Mouse (Mus musculus): ENCODE measurements around the gene Ehd2. TPM values are rescaled to one million over a fixed set of nuclear protein-coding genes. Genes with fewer than 3 reads are reported as not detected.

Gene Ehd2
- polyA plus RNA-seq, 1 experiment: 232 TPM

DNA sequence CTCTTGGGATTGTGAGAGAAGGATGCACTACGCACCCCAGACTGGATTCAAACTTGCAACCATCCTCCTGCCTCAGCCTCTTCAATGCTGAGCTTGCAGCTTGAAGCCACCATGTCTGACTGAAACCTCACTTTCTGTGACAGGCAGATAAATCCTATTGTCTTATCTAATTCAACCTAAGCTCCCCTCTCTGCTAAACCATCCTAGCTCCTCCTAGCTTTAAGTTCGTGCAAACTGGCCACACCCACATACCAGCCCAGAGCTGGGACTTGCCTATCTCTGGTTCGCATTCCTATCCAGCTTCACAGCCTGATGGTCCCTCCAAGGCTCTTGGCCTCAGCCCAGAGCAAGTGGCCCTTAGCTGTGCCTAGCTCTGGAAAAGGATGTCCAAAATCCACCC is 15.0 kb downstream of the Ehd2 start:
- no peak overlapping the region for H3K4me3 ChIP-seq (replicated peaks; ENCODE audit: extremely low read depth, low read depth, low read length)
- WGBS: 54% methylated on average over 3 of the region's 3 CpGs
- TF ChIP-seq CTCF (IDR thresholded peaks at IDR 0.05; ENCODE audit: insufficient read depth, low read length) (no peak), POLR2A (IDR thresholded peaks at IDR 0.05; ENCODE audit: borderline replicate concordance, extremely low read depth, low read depth, low read length) (no peak)
- H3K4me1 ChIP-seq (ENCODE audit: control insufficient read depth, insufficient read depth, low read length): peaks cover 10% of the 10 kb centered on the region
- no peak for DNase-seq

DNA sequence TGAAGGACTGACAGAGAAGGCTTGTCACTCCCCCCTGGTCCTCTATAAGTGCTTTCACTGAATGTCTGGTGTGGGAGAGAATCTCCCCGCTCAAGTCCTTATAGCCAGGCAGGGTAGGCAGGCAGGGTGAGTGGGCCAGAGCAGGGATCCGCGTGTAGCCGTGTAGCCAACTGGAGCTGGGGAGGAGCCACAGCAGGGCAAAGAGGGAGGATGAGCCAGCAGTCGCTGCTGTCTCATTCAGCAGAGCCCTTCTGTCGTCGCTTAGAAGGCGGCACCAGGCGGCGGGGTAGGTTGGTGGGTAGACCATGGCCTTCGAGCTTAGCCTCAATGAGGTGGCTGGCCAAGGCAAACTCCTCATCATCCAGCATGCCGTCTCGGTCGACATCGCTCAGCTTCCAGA is 17.4 kb downstream of the Ehd2 start:
- TF ChIP-seq POLR2A (IDR thresholded peaks at IDR 0.05; ENCODE audit: borderline replicate concordance, extremely low read depth, low read depth, low read length) (no peak), CTCF (IDR thresholded peaks at IDR 0.05; ENCODE audit: insufficient read depth, low read length) (no peak)
- peaks cover 6% of the 10 kb centered on the region for H3K4me1 ChIP-seq (ENCODE audit: control insufficient read depth, insufficient read depth, low read length)
- 84% methylated on average over 15 of the region's 15 CpGs for WGBS
- no peak for DNase-seq
- no peak overlapping the region for H3K4me3 ChIP-seq (replicated peaks; ENCODE audit: extremely low read depth, low read depth, low read length)

GRCm38 (mm10) chr7:15949216-15949790 is 18.1 kb downstream of the Ehd2 start:
- TF ChIP-seq CTCF (IDR thresholded peaks at IDR 0.05; ENCODE audit: insufficient read depth, low read length): no peak
- TF ChIP-seq POLR2A (IDR thresholded peaks at IDR 0.05; ENCODE audit: borderline replicate concordance, extremely low read depth, low read depth, low read length): no peak
- no peak for DNase-seq
- Histone ChIP-seq H3K4me1 (ENCODE audit: control insufficient read depth, insufficient read depth, low read length) (peaks cover 7% of the 10 kb centered on the region), H3K4me3 (replicated peaks; ENCODE audit: extremely low read depth, low read depth, low read length) (no peak overlapping the region)
- 61% methylated on average over 7 of the region's 7 CpGs for whole genome bisulfite sequencing

DNA sequence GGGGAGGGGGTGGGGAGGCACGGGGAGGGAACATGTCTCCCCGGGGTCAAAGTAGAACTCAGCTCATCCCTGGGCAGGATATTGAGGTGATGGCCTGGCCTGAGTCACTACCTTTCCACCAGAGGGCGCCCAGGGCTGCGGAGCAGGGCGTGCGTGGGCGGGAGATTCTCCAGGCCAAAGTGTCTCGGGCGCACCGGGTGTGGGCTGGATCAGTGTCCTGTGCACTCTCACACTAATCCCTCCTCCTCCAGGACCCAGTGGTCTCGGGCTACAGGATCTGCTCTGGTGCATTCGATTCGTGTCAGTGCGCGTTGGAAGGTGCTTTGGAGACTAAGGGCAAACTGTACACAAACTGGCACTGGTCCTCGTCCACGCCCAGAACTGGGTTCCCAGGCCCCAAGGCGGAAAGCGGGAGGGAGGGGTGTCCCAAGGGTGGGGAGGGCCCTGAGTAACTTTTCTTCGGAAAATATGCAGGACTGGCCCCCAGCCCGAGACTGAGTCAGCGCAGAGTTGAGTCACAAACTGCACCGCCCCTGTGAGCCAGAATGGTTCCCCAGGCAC is 18.9 kb downstream of the Ehd2 start:
- TF ChIP-seq POLR2A (IDR thresholded peaks at IDR 0.05; ENCODE audit: borderline replicate concordance, extremely low read depth, low read depth, low read length) (peak; percentile 70; the same call in 1 of the 2 replicates), CTCF (IDR thresholded peaks at IDR 0.05; ENCODE audit: insufficient read depth, low read length) (peak; percentile 77)
- Histone ChIP-seq H3K4me3 (replicated peaks; ENCODE audit: extremely low read depth, low read depth, low read length) (peak overlapping the region; percentile 63), H3K4me1 (ENCODE audit: control insufficient read depth, insufficient read depth, low read length) (peaks cover 7% of the 10 kb centered on the region)
- DNase-seq: peak; percentile 83
- whole genome bisulfite sequencing: under 1% methylated on average over 23 of the region's 23 CpGs

- TF ChIP-seq POLR2A (IDR thresholded peaks at IDR 0.05; ENCODE audit: borderline replicate concordance, extremely low read depth, low read depth, low read length): no peak
- TF ChIP-seq CTCF (IDR thresholded peaks at IDR 0.05; ENCODE audit: insufficient read depth, low read length): no peak
- H3K4me3 ChIP-seq (replicated peaks; ENCODE audit: extremely low read depth, low read depth, low read length): no peak overlapping the region
- H3K4me1 ChIP-seq (ENCODE audit: control insufficient read depth, insufficient read depth, low read length): peaks cover 7% of the 10 kb centered on the region
- WGBS: 38% methylated on average over 4 of the region's 4 CpGs
- DNase-seq: no peak
Measured at GRCm38 (mm10) chr7:15947653-15948260, 19.6 kb downstream of the Ehd2 start.

- Histone ChIP-seq H3K4me3 (replicated peaks; ENCODE audit: extremely low read depth, low read depth, low read length) (peak within 1 kb of the TSS; percentile 61), H3K4me1 (ENCODE audit: control insufficient read depth, insufficient read depth, low read length) (peaks cover 7% of the 10 kb centered on the region)
- TF ChIP-seq CTCF (IDR thresholded peaks at IDR 0.05; ENCODE audit: insufficient read depth, low read length): no peak
- peak; percentile 75; the same call in 1 of the 2 replicates for TF ChIP-seq POLR2A (IDR thresholded peaks at IDR 0.05; ENCODE audit: borderline replicate concordance, extremely low read depth, low read depth, low read length)
- peak; percentile 94 for DNase-seq
- WGBS: 1% methylated on average over 59 of the region's 59 CpGs
Measured at GRCm38 (mm10) chr7:15945721-15946536, 21.4 kb downstream of the Ehd2 start, which contains the start of gene Nop53. Gene Nop53 (minus strand): TSS chr7:15946074.

- Histone ChIP-seq H3K4me3 (replicated peaks; ENCODE audit: extremely low read depth, low read depth, low read length) (peak overlapping the region; percentile 61), H3K4me1 (ENCODE audit: control insufficient read depth, insufficient read depth, low read length) (peaks cover 7% of the 10 kb centered on the region)
- no peak for DNase-seq
- 4% methylated on average over 8 of the region's 8 CpGs for WGBS
- TF ChIP-seq POLR2A (IDR thresholded peaks at IDR 0.05; ENCODE audit: borderline replicate concordance, extremely low read depth, low read depth, low read length) (no peak), CTCF (IDR thresholded peaks at IDR 0.05; ENCODE audit: insufficient read depth, low read length) (no peak)
Measured at GRCm38 (mm10) chr7:15945211-15945610, 22.2 kb downstream of the Ehd2 start.

GRCm38 (mm10) chr7:15944311-15944710 is 23.1 kb downstream of the Ehd2 start:
- Histone ChIP-seq H3K4me1 (ENCODE audit: control insufficient read depth, insufficient read depth, low read length) (peaks cover 7% of the 10 kb centered on the region), H3K4me3 (replicated peaks; ENCODE audit: extremely low read depth, low read depth, low read length) (no peak overlapping the region)
- DNase-seq: no peak
- 89% methylated on average over 1 of the region's 1 CpGs for WGBS
- TF ChIP-seq CTCF (IDR thresholded peaks at IDR 0.05; ENCODE audit: insufficient read depth, low read length) (no peak), POLR2A (IDR thresholded peaks at IDR 0.05; ENCODE audit: borderline replicate concordance, extremely low read depth, low read depth, low read length) (no peak)

- no peak for TF ChIP-seq POLR2A (IDR thresholded peaks at IDR 0.05; ENCODE audit: borderline replicate concordance, extremely low read depth, low read depth, low read length)
- TF ChIP-seq CTCF (IDR thresholded peaks at IDR 0.05; ENCODE audit: insufficient read depth, low read length): no peak
- WGBS: 91% methylated on average over 3 of the region's 3 CpGs
- no peak for DNase-seq
- Histone ChIP-seq H3K4me1 (ENCODE audit: control insufficient read depth, insufficient read depth, low read length) (0 out of 2 replicates have a peak, but pooled peaks cover under 1% of the 10 kb centered on the region), H3K4me3 (replicated peaks; ENCODE audit: extremely low read depth, low read depth, low read length) (no peak overlapping the region)
Measured at GRCm38 (mm10) chr7:15938621-15939020, 28.7 kb downstream of the Ehd2 start.
